8 mouse cellular contexts compared by ENCODE assay signal in the genomic region with DNA sequence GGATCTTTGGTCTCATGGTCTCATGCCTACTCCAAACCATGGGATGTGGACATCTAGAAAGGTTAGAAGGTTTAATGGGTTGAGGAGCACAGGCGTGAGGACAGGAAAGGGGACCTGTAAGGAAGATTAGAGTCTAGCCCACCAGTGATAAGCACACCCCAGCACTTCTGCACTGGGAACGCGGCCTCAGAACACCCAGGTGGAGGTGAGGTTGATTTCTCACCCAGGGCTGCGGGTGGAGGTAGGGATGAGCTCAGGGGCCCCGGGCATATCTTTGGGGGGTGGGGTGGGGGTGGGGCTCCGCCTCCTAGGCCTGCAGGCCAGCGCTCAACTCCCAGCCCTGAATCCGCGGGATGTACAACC. TPM values are rescaled to one million over a fixed set of nuclear protein-coding genes. Genes with fewer than 3 reads are reported as not detected.
DNase-seq lines count a peak whose midpoint lies in the region; ATAC-seq and TF ChIP-seq lines count a peak whose summit lies in the region.

No protein-coding gene starts in this region.

- no peaks in the 10 kb centered on the region for H3K79me2 ChIP-seq in macrophage (ENCODE audit: inconsistent target)

- no peaks in the 10 kb centered on the region for H3K27me3 ChIP-seq in heart, embryonic 15.5 days
- H3K27me3 ChIP-seq in G1E (ENCODE audit: insufficient read depth, low read length) = peaks cover 53% of the 10 kb centered on the region
- H3K27me3 ChIP-seq in forebrain, postnatal 0 days (ENCODE audit: insufficient read depth, low read length) = no peaks in the 10 kb centered on the region

- H3K36me3 ChIP-seq in heart, embryonic 15.5 days = no peaks in the 10 kb centered on the region
- H3K36me3 ChIP-seq in G1E (replicated peaks) = no peaks in the 10 kb centered on the region
- no peaks in the 10 kb centered on the region for H3K36me3 ChIP-seq in forebrain, postnatal 0 days (ENCODE audit: insufficient read depth)
- H3K36me3 ChIP-seq in macrophage (ENCODE audit: inconsistent target) = no peaks in the 10 kb centered on the region

- H3K9ac ChIP-seq in heart, embryonic 15.5 days = peak overlapping the region; percentile 43
- H3K9ac ChIP-seq in forebrain, postnatal 0 days = peak overlapping the region; percentile 80

- no peak; the same call in 1 of the 2 replicates for ATAC-seq in heart, embryonic 15.5 days (replicated peaks; ENCODE audit: insufficient number of reproducible peaks, insufficient read depth, low FRiP score, low read depth)
- no peak for ATAC-seq in G1E (ENCODE audit: extremely low read depth, insufficient number of reproducible peaks, low FRiP score, poor library complexity, severe bottlenecking)
- no peak for ATAC-seq in forebrain, postnatal 0 days

- no peaks in the 10 kb centered on the region for H3K9me3 ChIP-seq in heart, embryonic 15.5 days (replicated peaks)
- H3K9me3 ChIP-seq in G1E (replicated peaks) = no peaks in the 10 kb centered on the region
- H3K9me3 ChIP-seq in forebrain, postnatal 0 days (ENCODE audit: low read length) = no peaks in the 10 kb centered on the region

- no peak overlapping the region for H3K27ac ChIP-seq in heart, embryonic 15.5 days
- peak overlapping the region; percentile 35; the same call in 1 of the 2 replicates for H3K27ac ChIP-seq in forebrain, postnatal 0 days (ENCODE audit: low read depth, low read length)
- H3K27ac ChIP-seq in macrophage = no peak overlapping the region

- peak overlapping the region; percentile 73 for H3K4me2 ChIP-seq in heart, embryonic 15.5 days
- peak overlapping the region; percentile 71 for H3K4me2 ChIP-seq in forebrain, postnatal 0 days (ENCODE audit: low read depth)

- WGBS in heart, embryonic 15.5 days = 9% methylated on average over 9 of the region's 9 CpGs
- WGBS in forebrain, postnatal 0 days = 10% methylated on average over 9 of the region's 9 CpGs
- 7% methylated on average over 9 of the region's 9 CpGs for whole genome bisulfite sequencing in macrophage (ENCODE audit: missing documents)

- peak overlapping the region; percentile 67 for H3K4me3 ChIP-seq in heart, embryonic 15.5 days
- peak overlapping the region; percentile 74 for H3K4me3 ChIP-seq in G1E (ENCODE audit: low read depth, low read length)
- H3K4me3 ChIP-seq in forebrain, postnatal 0 days (ENCODE audit: low read depth, low read length) = peak overlapping the region; percentile 73
- H3K4me3 ChIP-seq in macrophage (ENCODE audit: inconsistent target) = peak overlapping the region; percentile 59

- no peak for TF ChIP-seq CTCF in G1E (IDR thresholded peaks at IDR 0.05; ENCODE audit: low read depth, low read length)
- TF ChIP-seq CTCF in forebrain, postnatal 0 days (IDR thresholded peaks at IDR 0.05; ENCODE audit: low read depth) = no peak

- H3K4me1 ChIP-seq in heart, embryonic 15.5 days (replicated peaks) = peaks cover 12% of the 10 kb centered on the region
- peaks cover 16% of the 10 kb centered on the region for H3K4me1 ChIP-seq in G1E (ENCODE audit: insufficient read depth, low read depth, low read length)
- H3K4me1 ChIP-seq in forebrain, postnatal 0 days (ENCODE audit: insufficient read depth) = peaks cover 12% of the 10 kb centered on the region; the same call in 1 of the 2 replicates

- intact Hi-C loops in heart, postnatal 14 days (cut with DNase I) = no loop called here

- no peak for DNase-seq in heart, postnatal 14 days
- no peak for DNase-seq in G1E (ENCODE audit: low spot score)
- no peak for DNase-seq in forebrain, postnatal 0 days
- no peak for DNase-seq in ovary, postnatal 10 days (ENCODE audit: low spot score)
- DNase-seq in layer of hippocampus, postnatal 36 days = no peak
- DNase-seq in gastrocnemius, postnatal 25 days = no peak

RNA-seq across cellular contexts. Expression of gene Capn5, which starts 0.5 kb away (rescaled TPM):
- 2.7 and 9.1 TPM in 2 replicates for polyA plus RNA-seq in heart, embryonic 15.5 days (2015; fragmentation: Nextera tagmentation; extraction: Ambion mirVana)
- total RNA-seq in heart, postnatal 14 days (2021) = 1 to 10 TPM; 2.7 to 3.9 TPM
- total RNA-seq in G1E (2014; fragmentation: Nextera tagmentation) (6.5 TPM in 1 of 2 replicates, not detected in the other), G1E (2017) (0.23 and 1.0 TPM in 2 replicates)
- polyA plus RNA-seq in G1E (2012) (0.02 and 0.03 TPM in 2 replicates), macrophage (2018) (5.5 to 8.5 TPM (median 5.9 TPM) in 3 replicates)
- total RNA-seq in forebrain, postnatal 0 days (2014; rRNA removed) = 35.8 and 39.2 TPM in 2 replicates
- 21.3 and 22.6 TPM in 2 replicates for polyA plus RNA-seq in forebrain, postnatal 0 days (2015; fragmentation: Nextera tagmentation; extraction: Ambion mirVana)
- 10 to 100 TPM in 1 of 26 experiments, 1 to 10 TPM in 24, under 1 TPM in 1; 0.82 to 23.3 (median 4.9) TPM for total RNA-seq in macrophage (2018; cell fraction: chromatin; rRNA removed)
- 10 to 100 TPM in 9 of 26 experiments, 1 to 10 TPM in 17; 3.8 to 13.8 (median 7.2) TPM for total RNA-seq in macrophage (2018; cell fraction: cytosol; rRNA removed)
- 10 to 100 TPM in 4 of 26 experiments, 1 to 10 TPM in 22; 1.8 to 16.9 (median 5.3) TPM for total RNA-seq in macrophage (2018; cell fraction: nucleus; rRNA removed)
- total RNA-seq in layer of hippocampus, postnatal 36 days (2021) = 10 to 100 TPM; 48.6 to 48.8 TPM
- total RNA-seq in gastrocnemius, postnatal 25 days (2021) = 1 to 10 TPM; 1.6 to 2.4 TPM

RNA-seq across cellular contexts. Expression of gene B3gnt6, which starts 21.7 kb away (rescaled TPM):
- polyA plus RNA-seq in heart, embryonic 15.5 days (2015; fragmentation: Nextera tagmentation; extraction: Ambion mirVana) = 0.19 TPM in 1 of 2 replicates, not detected in the other
- total RNA-seq in heart, postnatal 14 days (2021) = not detected
- total RNA-seq in G1E (2014; fragmentation: Nextera tagmentation) (not detected in 2 replicates), G1E (2017) (0.11 and 0.17 TPM in 2 replicates)
- polyA plus RNA-seq in G1E (2012) (0.03 and 0.09 TPM in 2 replicates), macrophage (2018) (0.18 TPM in 1 of 3 replicates, not detected in the others)
- total RNA-seq in forebrain, postnatal 0 days (2014; rRNA removed) = 0.08 and 0.19 TPM in 2 replicates
- polyA plus RNA-seq in forebrain, postnatal 0 days (2015; fragmentation: Nextera tagmentation; extraction: Ambion mirVana) = 0.26 and 0.63 TPM in 2 replicates
- total RNA-seq in macrophage (2018; cell fraction: chromatin; rRNA removed) = under 1 TPM in 16 of 26 experiments, not detected in 10; 0.21 to 0.95 (median 0.49) TPM
- total RNA-seq in macrophage (2018; cell fraction: cytosol; rRNA removed) = under 1 TPM in 18 of 26 experiments, not detected in 8; 0.03 to 0.18 (median 0.08) TPM
- total RNA-seq in macrophage (2018; cell fraction: nucleus; rRNA removed) = 1 to 10 TPM in 1 of 26 experiments, under 1 TPM in 13, not detected in 12; 0.23 to 1.3 (median 0.38) TPM
- total RNA-seq in layer of hippocampus, postnatal 36 days (2021) = under 1 TPM; 0.25 to 0.42 TPM
- total RNA-seq in gastrocnemius, postnatal 25 days (2021) = not detected

RNA-seq across cellular contexts. Expression of gene Omp, which starts 32.2 kb away (rescaled TPM):
- 0.08 and 0.27 TPM in 2 replicates for polyA plus RNA-seq in heart, embryonic 15.5 days (2015; fragmentation: Nextera tagmentation; extraction: Ambion mirVana)
- total RNA-seq in heart, postnatal 14 days (2021) = under 1 TPM; 0.22 TPM
- not detected in 2 replicates for total RNA-seq in G1E (2014; fragmentation: Nextera tagmentation)
- total RNA-seq in G1E (2017) = 0.22 TPM in 1 of 2 replicates, not detected in the other
- not detected in 2 replicates for polyA plus RNA-seq in G1E (2012)
- 0.29 and 0.54 TPM in 2 replicates for total RNA-seq in forebrain, postnatal 0 days (2014; rRNA removed)
- 0.31 and 0.38 TPM in 2 replicates for polyA plus RNA-seq in forebrain, postnatal 0 days (2015; fragmentation: Nextera tagmentation; extraction: Ambion mirVana)
- total RNA-seq in macrophage (2018; cell fraction: chromatin; rRNA removed) = 10 to 100 TPM in 1 of 26 experiments, 1 to 10 TPM in 19, under 1 TPM in 6; 0.51 to 12.4 (median 2.4) TPM
- total RNA-seq in macrophage (2018; cell fraction: cytosol; rRNA removed) = under 1 TPM in 17 of 26 experiments, not detected in 9; 0.03 to 0.23 (median 0.10) TPM
- total RNA-seq in macrophage (2018; cell fraction: nucleus; rRNA removed) = 10 to 100 TPM in 1 of 26 experiments, 1 to 10 TPM in 9, under 1 TPM in 14, not detected in 2; 0.22 to 11.7 (median 0.89) TPM
- 0.11 TPM in 1 of 3 replicates, not detected in the others for polyA plus RNA-seq in macrophage (2018)
- 1 to 10 TPM; 1.1 to 1.2 TPM for total RNA-seq in layer of hippocampus, postnatal 36 days (2021)
- under 1 TPM in 1 of 2 experiments, not detected in 1; 0.11 TPM for total RNA-seq in gastrocnemius, postnatal 25 days (2021)

RNA-seq across cellular contexts. Expression of gene Myo7a, which starts 58.2 kb away (rescaled TPM):
- 5.1 and 7.5 TPM in 2 replicates for polyA plus RNA-seq in heart, embryonic 15.5 days (2015; fragmentation: Nextera tagmentation; extraction: Ambion mirVana)
- total RNA-seq in heart, postnatal 14 days (2021) = 1 to 10 TPM; 5.4 to 6.3 TPM
- total RNA-seq in G1E (2014; fragmentation: Nextera tagmentation) (not detected in 2 replicates), G1E (2017) (0.05 and 0.12 TPM in 2 replicates)
- polyA plus RNA-seq in G1E (2012) (0.01 TPM in 1 of 2 replicates, not detected in the other), macrophage (2018) (19.5 to 48.5 TPM (median 22.7 TPM) in 3 replicates)
- total RNA-seq in forebrain, postnatal 0 days (2014; rRNA removed) = 37.4 and 47.3 TPM in 2 replicates
- polyA plus RNA-seq in forebrain, postnatal 0 days (2015; fragmentation: Nextera tagmentation; extraction: Ambion mirVana) = 5.7 and 11.1 TPM in 2 replicates
- total RNA-seq in macrophage (2018; cell fraction: chromatin; rRNA removed) = 100 to 1,000 TPM in 3 of 26 experiments, 10 to 100 TPM in 22, 1 to 10 TPM in 1; 6.6 to 104 (median 61.0) TPM
- 10 to 100 TPM; 12.8 to 41.8 (median 21.1) TPM for total RNA-seq in macrophage (2018; cell fraction: cytosol; rRNA removed)
- total RNA-seq in macrophage (2018; cell fraction: nucleus; rRNA removed) = 100 to 1,000 TPM in 1 of 26 experiments, 10 to 100 TPM in 22, 1 to 10 TPM in 3; 6.1 to 122 (median 36.1) TPM
- 10 to 100 TPM; 10.1 to 10.2 TPM for total RNA-seq in layer of hippocampus, postnatal 36 days (2021)
- total RNA-seq in gastrocnemius, postnatal 25 days (2021) = 1 to 10 TPM; 2.8 to 3.5 TPM
